Mouse (Mus musculus): ENCODE data around the gene Olfr342. TPM values are rescaled to one million over a fixed set of nuclear protein-coding genes. Genes with fewer than 3 reads are reported as not detected.

Olfr342 gene
- polyA plus RNA-seq (2015; fragmentation: Nextera tagmentation; extraction: Ambion mirVana), result not detected in 2 replicates

DNA sequence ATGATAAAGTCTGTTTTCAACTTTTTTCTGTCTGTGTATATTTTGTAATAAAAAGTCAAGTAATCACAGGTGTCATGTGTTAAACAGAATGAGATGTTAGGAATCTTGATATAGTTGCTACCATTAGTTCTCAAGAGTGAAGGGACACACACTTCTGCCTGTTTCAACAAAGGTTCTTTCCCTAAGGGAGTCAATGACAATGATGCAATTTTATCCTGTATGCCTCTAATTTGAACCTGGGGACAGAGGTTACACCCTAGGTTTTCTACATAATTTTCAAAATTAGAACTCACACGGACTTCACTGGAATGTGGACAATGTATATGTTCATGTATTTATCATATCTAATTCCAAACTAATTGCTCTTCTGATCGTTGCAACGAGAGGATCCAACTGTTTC is at the start of gene Olfr342:
TSS of gene Olfr342 (plus strand) at position 301 of the 400 bp plus-strand sequence.
- DNase-seq (ENCODE audit: low spot score), result no peak

DNA sequence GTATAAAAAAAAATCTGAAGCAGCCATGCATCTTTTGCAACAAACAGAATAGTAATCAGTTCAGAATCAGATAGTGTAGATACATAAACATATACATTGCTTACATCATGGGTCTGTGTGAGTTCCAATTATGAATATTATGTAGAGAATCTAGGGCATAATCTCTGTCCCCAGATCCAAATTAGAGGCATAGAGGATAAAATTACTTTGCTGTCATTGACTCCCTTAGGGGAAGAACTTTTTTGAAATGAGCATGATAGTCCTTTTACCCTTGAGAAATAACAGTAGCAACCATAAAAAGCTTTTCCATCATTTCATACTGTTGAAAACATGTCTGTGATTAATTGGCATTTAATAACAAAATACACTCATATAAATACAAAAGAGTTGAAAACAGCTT is 42.4 kb upstream of the Olfr342 start, which contains the start of gene Olfr341:
TSS of gene Olfr341 (minus strand) at position 101 of the 400 bp plus-strand sequence.
- DNase-seq (ENCODE audit: low spot score), result no peak

DNA sequence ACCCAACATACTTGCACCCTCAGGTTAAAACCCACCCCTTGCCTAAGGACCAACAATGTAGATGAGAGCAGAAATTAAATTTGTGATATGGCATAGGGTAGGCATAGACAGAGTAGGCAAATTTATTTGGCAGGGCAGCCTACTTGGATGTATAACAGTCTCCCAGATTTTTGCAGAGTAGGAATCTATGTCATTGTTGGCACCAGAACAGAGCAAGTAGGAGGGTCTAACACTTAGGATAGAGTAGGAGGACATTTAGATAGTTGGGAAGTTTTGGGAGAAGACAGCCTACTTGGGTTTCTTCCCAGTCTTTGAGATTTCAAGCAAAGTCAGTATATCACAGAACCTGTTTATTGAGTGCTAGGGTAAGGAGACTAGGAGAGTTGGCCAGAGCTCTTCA is 40.4 kb downstream of the Olfr342 start:
- DNase-seq (ENCODE audit: low spot score), result no peak

DNA sequence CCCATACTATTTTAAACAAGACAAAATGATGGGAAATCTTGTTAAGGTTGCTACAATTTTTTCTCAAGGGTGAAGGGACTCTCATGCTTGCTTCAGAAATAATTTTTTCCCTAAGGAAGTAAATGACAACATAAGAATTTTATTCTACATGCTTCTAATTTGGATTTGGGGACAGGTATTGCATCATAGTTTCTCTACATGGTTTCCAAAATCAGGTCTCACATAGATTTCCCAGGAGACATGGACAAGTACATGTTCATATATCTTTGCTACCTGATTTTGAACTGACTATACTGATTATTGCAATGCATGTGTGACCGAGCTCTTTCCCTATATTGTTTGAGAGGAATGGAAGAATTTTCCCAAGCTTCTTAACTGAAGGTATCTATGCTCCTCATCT is 41.6 kb downstream of the Olfr342 start, which contains the start of gene Olfr344:
TSS of gene Olfr344 (plus strand) at position 301 of the 400 bp plus-strand sequence.
- no peak for DNase-seq (ENCODE audit: low spot score)

DNA sequence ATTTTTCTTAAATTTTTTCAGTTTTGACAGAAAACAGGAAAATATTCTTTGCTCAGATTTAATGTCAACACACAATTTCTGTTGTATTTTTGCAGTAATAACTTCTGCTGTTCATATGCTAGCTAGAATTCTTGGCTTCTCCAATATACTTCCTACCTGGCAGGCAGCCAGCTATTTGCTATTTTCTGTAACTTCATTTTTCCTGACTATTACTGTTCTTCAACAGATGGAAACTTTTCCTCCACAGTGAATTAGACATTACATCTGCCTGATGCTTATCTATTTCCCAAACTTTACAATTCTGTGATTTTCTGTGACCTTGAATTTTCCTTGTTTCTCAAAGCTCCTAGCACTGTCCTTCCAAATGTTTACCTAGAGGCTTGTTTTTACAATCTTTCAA is 42.2 kb downstream of the Olfr342 start:
- DNase-seq (ENCODE audit: low spot score), result no peak

DNA sequence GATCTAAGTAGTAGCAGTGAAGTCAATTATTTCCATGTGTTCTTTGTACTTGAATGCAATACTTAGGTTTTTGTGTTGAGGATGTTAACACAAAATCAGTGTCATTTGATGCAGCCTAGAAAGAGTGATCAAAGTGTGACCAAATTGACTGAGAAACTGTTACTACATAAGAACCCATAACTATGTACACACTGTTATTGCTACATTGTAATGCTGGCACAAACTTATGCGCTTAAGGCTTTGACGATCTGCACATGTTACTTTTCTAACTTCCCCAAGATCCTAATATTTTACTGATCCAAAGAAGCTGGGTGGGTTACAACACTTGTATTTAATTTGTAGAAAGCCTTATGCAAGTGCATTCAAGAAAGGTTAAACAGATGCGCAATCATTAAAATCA is 43.0 kb downstream of the Olfr342 start:
- no peak for DNase-seq (ENCODE audit: low spot score)

Other genes starting within 250 kb of the Olfr342 start
- gene Olfr338, start 151.5 kb upstream of the Olfr342 start, polyA plus RNA-seq (2015; fragmentation: Nextera tagmentation; extraction: Ambion mirVana), result not detected in 2 replicates
- gene Olfr339, start 106.1 kb upstream of the Olfr342 start, polyA plus RNA-seq (2015; fragmentation: Nextera tagmentation; extraction: Ambion mirVana), result not detected in 2 replicates
- gene Olfr340, start 72.4 kb upstream of the Olfr342 start, polyA plus RNA-seq (2015; fragmentation: Nextera tagmentation; extraction: Ambion mirVana), result not detected in 2 replicates
- not detected in 2 replicates for gene Olfr341, start 42.5 kb upstream of the Olfr342 start, polyA plus RNA-seq (2015; fragmentation: Nextera tagmentation; extraction: Ambion mirVana)
- not detected in 2 replicates for gene Olfr344, start 41.7 kb downstream of the Olfr342 start, polyA plus RNA-seq (2015; fragmentation: Nextera tagmentation; extraction: Ambion mirVana)
- not detected in 2 replicates for gene Olfr345, start 115.0 kb downstream of the Olfr342 start, polyA plus RNA-seq (2015; fragmentation: Nextera tagmentation; extraction: Ambion mirVana)
- not detected in 2 replicates for gene Olfr346, start 160.8 kb downstream of the Olfr342 start, polyA plus RNA-seq (2015; fragmentation: Nextera tagmentation; extraction: Ambion mirVana)
- gene Olfr347, start 206.9 kb downstream of the Olfr342 start, polyA plus RNA-seq (2015; fragmentation: Nextera tagmentation; extraction: Ambion mirVana), result not detected in 2 replicates

Measured in thymus, postnatal 0 days (tissue).